Mouse (Mus musculus) kidney, adult 2 months (tissue): ENCODE data around the gene Rgs18. TPM values are rescaled to one million over a fixed set of nuclear protein-coding genes. Genes with fewer than 3 reads are reported as not detected.

Experiments used
- DNase-seq: peaks from one replicate; pipeline ENCODE4 v3.0.0; 2021
- H3K27ac ChIP-seq: fragments of 200-500 bp; 2 replicates; pipeline ENCODE4 v1.5.1; 2012; ENCODE audit warnings: low read depth, low read length, control low read depth, inconsistent platforms; ENCODE audit not compliant: insufficient read depth
- H3K27me3 ChIP-seq: fragments of 200-500 bp; replicated peaks from 2 replicates; pipeline ENCODE4 v1.6.1; 2012; ENCODE audit warnings: mild to moderate bottlenecking, moderate library complexity, low read length, inconsistent platforms; ENCODE audit not compliant: control insufficient read depth, insufficient read depth
- H3K36me3 ChIP-seq: fragments of 200-500 bp; 2 replicates; pipeline ENCODE4 v1.6.1; 2012; ENCODE audit warnings: mild to moderate bottlenecking, moderate library complexity, low read length, inconsistent platforms; ENCODE audit not compliant: control insufficient read depth, insufficient read depth
- H3K4me1 ChIP-seq: fragments of 200-500 bp; 2 replicates; pipeline ENCODE4 v1.6.1; 2011; ENCODE audit warnings: low read length; ENCODE audit not compliant: control insufficient read depth, insufficient read depth
- H3K4me3 ChIP-seq: fragments of 200-500 bp; 2 replicates; pipeline ENCODE4 v1.5.1; 2011; ENCODE audit warnings: mild to moderate bottlenecking, low read depth, low read length, control low read depth; ENCODE audit not compliant: insufficient read depth
- CTCF ChIP-seq: fragments of 200-500 bp; conservative IDR thresholded peaks from 2 replicates; pipeline ENCODE4 v1.5.1; 2011; ENCODE audit warnings: low read depth, mild to moderate bottlenecking, control low read depth, low read length, moderate library complexity, mixed read lengths; ENCODE audit not compliant: insufficient read depth, insufficient read length
- POLR2A ChIP-seq: fragments of 200-500 bp; IDR thresholded peaks from one replicate; pipeline ENCODE4 v1.6.1; 2011; ENCODE audit warnings: low read depth, low read length, control low read depth
- WGBS: fragments of 180-500 bp; shearing (Covaris S2); methylation state at CpG from one replicate; pipeline ENCODE4 v1.1.7; 2018; 5-methylcytosine and 5-hydroxymethylcytosine counted together
- polyA plus RNA-seq: library from polyadenylated mRNA; depleted of rRNA; stranded (reverse); fragments of >200 nt; gene quantifications from 2 replicates; pipeline ENCODE4 v1.2.3, GENCODE M21; 2012; rRNA removed

The Rgs18 gene
- polyA plus RNA-seq, 1 experiment = 0.03 TPM

DNA sequence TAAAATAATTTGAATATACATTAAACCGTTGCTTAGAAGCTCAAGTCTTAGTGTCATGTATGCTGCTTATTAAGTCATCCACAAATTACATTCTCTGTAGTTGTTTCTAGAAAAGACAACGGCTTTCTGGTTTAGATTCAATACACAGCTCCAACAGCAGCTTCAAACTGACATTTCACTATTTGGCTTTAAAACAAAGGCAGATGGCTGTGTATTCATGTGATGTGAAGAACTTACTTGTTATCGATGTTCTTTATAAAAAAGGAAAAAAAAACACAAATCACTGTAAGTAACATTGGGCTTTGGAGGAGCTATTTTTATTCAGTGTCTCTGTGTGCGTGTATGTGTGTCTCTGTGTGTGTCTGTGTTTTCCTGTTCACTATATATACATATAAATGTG, 54.5 kb downstream of the Rgs18 start:
- DNase-seq = no peak
- 74% methylated on average over 4 of the region's 4 CpGs for WGBS

DNA sequence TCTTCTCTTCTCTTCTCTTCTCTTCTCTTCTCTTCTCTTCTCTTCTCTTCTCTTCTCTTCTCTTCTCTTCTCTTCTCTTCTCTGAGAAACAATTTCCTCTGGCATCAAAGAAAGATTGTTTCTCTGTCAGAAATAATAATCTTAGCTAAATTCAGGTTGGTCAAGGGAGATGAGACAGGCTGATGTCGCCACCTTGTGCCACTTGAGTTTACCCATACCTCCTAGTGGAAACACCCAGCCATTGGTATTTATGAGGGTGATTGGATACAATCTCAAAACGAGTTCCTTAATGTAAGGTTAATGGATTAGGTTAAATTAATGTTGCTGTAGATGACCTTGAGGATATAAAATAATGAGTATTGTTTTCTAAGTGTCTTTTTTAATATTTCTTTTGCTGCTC, 70.9 kb downstream of the Rgs18 start:
- Histone ChIP-seq H3K36me3 (no peaks in the 10 kb centered on the region), H3K4me1 (no peaks in the 10 kb centered on the region), H3K27ac (no peak overlapping the region), H3K27me3 (no peaks in the 10 kb centered on the region), H3K4me3 (no peak overlapping the region)
- WGBS = 36% methylated on average over 2 of the region's 2 CpGs
- TF ChIP-seq POLR2A (no peak), CTCF (no peak)
- DNase-seq = no peak

More for the DNA sequence above, 54.5 kb downstream of the Rgs18 start:
- H3K36me3 ChIP-seq = no peaks in the 10 kb centered on the region
- TF ChIP-seq POLR2A (no peak), CTCF (no peak)
- H3K27me3 ChIP-seq = no peaks in the 10 kb centered on the region
- no peak overlapping the region for H3K4me3 ChIP-seq
- no peaks in the 10 kb centered on the region for H3K4me1 ChIP-seq
- no peak overlapping the region for H3K27ac ChIP-seq

Other genes with a start within 250 kb of the Rgs18 start
- not detected in 2 replicates for gene Rgs21, start 207.8 kb downstream of the Rgs18 start, polyA plus RNA-seq